Mouse (Mus musculus): ENCODE data around the gene Gm13212. TPM values are rescaled to one million over a fixed set of nuclear protein-coding genes. Genes with fewer than 3 reads are reported as not detected.
"Not testable (repeated sequence)": the region's sequence is repeated elsewhere in the genome, so short reads cannot be mapped to it uniquely, and the experiment has no call there.

Gm13212 gene
- 7.6 and 11.8 TPM in 2 replicates for total RNA-seq (2017)

DNA sequence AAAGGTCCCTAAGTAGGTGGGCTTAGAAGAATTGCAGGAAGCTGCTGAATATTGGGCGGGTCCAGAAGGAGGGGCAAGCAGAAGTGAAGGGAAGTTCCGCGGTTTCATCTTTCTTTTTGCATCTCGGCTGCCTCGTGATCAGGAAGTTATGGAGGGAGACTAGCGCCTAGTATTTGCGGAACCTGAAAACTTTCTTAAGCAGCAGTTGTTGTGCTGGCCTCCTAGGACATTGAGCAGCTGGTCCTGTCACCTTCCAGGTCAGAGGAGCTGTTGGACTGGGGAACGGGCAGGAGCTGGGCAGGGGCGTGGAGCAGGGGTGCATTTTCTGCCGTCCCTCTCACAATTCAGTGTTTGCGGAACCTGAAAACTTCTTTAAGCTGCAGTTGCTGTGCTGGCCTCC is at the start of gene Gm13212:
Gene Gm13212 (plus strand): TSS at position 89 of the 400 bp plus-strand sequence.
- peak; percentile 71 for ATAC-seq (ENCODE audit: extremely low read depth, insufficient number of reproducible peaks, low FRiP score, poor library complexity, severe bottlenecking)

DNA sequence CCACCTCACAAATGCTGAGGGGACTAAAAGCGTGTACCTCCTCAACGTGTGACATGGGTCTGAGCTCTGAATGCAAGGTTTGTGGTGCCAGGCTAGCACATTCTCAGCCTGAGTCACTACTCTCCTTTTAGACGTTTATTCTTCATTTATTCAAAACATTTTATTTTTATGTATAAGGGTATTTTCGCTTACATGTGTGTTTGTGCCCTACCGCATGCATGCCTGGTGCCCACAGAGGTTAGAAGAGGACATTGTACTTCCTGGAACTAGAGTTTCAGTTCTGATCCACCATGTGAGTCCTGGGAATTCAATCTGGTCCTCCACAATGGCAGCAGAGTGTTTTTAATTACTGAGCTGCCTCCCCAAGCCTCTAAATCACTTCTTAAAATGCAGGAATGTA is 41.1 kb upstream of the Gm13212 start:
- not testable (repeated sequence) for ATAC-seq (ENCODE audit: extremely low read depth, insufficient number of reproducible peaks, low FRiP score, poor library complexity, severe bottlenecking)

DNA sequence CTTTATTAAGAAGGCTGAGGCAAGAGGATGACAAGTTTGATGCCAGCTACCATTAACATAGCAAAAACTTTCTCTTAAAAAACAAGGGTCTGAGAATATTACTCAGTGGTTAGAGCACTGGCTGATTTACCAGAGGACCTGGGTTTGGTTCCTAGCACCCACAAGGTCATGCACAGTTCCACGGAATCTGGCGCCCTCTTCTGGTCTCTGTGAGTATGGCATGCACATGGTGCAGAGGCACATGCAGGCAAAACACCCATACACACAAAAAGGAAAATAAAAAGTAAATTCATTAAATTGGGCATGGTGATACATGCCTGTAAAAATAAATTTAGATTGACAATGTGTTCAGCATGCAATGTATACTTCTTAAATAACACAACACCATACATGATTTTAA is 39.9 kb upstream of the Gm13212 start:
- ATAC-seq (ENCODE audit: extremely low read depth, insufficient number of reproducible peaks, low FRiP score, poor library complexity, severe bottlenecking), result not testable (repeated sequence)

DNA sequence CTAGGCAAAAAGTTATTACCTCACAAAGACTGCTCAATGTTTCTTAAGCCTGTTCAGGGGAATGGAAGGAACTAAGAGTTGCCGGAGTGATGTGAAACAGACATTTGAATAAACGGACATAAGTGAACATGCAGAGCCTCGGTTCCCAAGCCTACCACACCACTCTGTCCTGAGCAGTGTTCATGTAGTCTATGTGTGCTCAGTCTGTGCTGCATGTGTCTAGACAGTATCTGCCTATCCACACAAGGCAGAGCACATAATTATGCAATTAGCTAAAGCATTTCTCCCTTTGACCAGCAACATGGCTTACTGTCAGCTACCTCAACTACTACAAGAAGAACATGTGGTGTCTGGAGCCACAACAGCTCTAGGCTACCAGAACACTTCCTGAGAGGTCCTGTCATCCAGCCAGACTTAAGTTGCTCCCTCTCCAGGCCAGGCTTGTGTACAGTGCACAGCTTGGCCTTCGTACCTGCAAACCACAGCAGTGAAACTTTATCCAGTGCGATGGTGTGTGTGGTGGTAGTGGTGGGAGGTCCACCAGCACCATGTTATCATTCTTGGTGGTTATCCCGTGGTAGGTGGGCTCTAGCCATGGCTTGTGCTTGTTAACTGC is 39.1 kb upstream of the Gm13212 start:
- ATAC-seq (ENCODE audit: extremely low read depth, insufficient number of reproducible peaks, low FRiP score, poor library complexity, severe bottlenecking), result peak; percentile 51

- ATAC-seq (ENCODE audit: extremely low read depth, insufficient number of reproducible peaks, low FRiP score, poor library complexity, severe bottlenecking), result 0 out of 2 replicates have a peak, but pooled peaks have one; percentile 39
Observed at GRCm38 (mm10) chr4:145546477-145546876, 38.5 kb upstream of the Gm13212 start.

- no peak for ATAC-seq (ENCODE audit: extremely low read depth, insufficient number of reproducible peaks, low FRiP score, poor library complexity, severe bottlenecking)
Observed at GRCm38 (mm10) chr4:145556680-145557079, 28.3 kb upstream of the Gm13212 start.

GRCm38 (mm10) chr4:145559505-145560099 is 25.4 kb upstream of the Gm13212 start:
- ATAC-seq (ENCODE audit: extremely low read depth, insufficient number of reproducible peaks, low FRiP score, poor library complexity, severe bottlenecking), result peak; percentile 28; the same call in 1 of the 2 replicates

DNA sequence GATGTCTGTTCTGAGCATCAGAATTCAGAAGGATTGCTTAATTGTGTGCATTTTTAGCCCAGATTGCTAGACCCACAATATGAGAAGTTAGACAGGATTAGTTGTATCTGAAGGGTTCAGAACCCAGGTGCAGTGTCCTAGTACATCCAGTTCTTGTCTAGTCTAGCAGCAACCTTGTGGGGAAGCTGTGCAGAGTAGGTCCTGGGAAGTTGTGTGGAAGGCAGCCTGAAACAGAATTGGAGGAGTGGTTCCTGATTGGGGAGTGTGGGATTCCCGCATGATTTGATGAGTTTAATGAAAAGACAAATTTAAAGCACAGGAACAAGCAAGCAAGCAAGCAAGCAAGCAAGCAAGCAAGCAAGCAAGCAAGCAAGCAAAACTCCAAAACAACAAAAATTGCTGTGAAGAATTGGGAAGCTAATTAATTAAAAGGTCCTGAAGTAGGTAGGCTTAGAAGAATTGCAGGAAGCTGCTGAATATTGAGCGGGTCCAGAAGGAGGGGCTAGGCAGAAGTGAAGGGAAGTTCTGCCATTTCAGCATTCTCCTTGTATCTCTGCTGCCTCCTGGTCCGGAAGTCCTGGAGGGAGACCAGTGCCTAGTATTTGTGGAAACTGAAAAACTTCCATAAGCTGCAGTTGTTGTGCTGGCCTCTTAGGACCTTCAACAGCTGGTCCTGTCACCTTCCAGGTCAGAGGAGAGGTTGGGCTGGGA is 20.7 kb upstream of the Gm13212 start:
- no peak for ATAC-seq (ENCODE audit: extremely low read depth, insufficient number of reproducible peaks, low FRiP score, poor library complexity, severe bottlenecking)

- not testable (repeated sequence) for ATAC-seq (ENCODE audit: extremely low read depth, insufficient number of reproducible peaks, low FRiP score, poor library complexity, severe bottlenecking)
Observed at GRCm38 (mm10) chr4:145570461-145570860, 14.5 kb upstream of the Gm13212 start.

GRCm38 (mm10) chr4:145576623-145577022 is 8.3 kb upstream of the Gm13212 start:
- ATAC-seq (ENCODE audit: extremely low read depth, insufficient number of reproducible peaks, low FRiP score, poor library complexity, severe bottlenecking), result not testable (repeated sequence)

DNA sequence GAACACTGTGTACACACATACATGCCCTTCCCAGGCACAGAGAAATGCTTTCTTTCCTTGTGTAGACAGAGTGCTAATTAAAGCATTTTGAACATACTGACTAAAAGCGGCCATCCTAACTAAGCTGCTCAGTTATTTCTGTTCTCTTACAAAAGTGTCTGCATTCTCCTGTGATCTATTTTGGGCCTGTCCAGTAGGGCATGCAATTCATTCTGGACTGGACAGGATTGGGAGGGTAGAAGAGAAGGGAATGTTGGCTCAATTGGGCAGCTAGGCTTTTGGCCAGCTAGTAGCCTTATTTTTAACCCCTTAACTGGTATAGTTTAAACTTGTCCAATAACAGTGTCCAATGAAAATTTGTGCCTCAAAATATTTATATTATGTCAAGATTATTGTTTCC is 4.6 kb upstream of the Gm13212 start:
- not testable (repeated sequence) for ATAC-seq (ENCODE audit: extremely low read depth, insufficient number of reproducible peaks, low FRiP score, poor library complexity, severe bottlenecking)

DNA sequence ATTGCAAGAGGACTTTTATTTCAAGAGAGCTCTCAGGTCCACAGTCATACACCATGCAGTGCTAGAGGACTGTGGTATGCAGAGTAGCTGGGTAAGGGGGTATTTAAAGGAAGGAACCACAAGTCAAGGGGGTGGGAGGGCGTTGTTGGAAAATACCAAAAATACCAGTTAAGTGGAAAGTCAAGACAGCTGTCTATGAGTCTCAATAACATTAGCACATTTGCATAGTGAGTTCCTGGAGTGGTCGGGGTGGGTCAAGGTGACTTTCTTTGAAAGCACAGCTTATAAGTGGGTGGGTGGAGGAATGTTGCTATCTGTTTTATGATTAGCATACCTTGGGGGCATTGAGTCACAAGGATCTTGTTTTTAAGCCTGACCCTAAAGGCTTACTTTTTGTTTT is 1.1 kb downstream of the Gm13212 start:
- ATAC-seq (ENCODE audit: extremely low read depth, insufficient number of reproducible peaks, low FRiP score, poor library complexity, severe bottlenecking), result not testable (repeated sequence)

GRCm38 (mm10) chr4:145594183-145594582 is 9.2 kb downstream of the Gm13212 start:
- ATAC-seq (ENCODE audit: extremely low read depth, insufficient number of reproducible peaks, low FRiP score, poor library complexity, severe bottlenecking), result not testable (repeated sequence)

GRCm38 (mm10) chr4:145594798-145595197 is 9.8 kb downstream of the Gm13212 start:
- not testable (repeated sequence) for ATAC-seq (ENCODE audit: extremely low read depth, insufficient number of reproducible peaks, low FRiP score, poor library complexity, severe bottlenecking)

GRCm38 (mm10) chr4:145640416-145641185 is 55.6 kb downstream of the Gm13212 start:
- not testable (repeated sequence) for ATAC-seq (ENCODE audit: extremely low read depth, insufficient number of reproducible peaks, low FRiP score, poor library complexity, severe bottlenecking)

GRCm38 (mm10) chr4:145670385-145670784 is 85.4 kb downstream of the Gm13212 start, which contains the start of gene Zfp980:
Gene Zfp980, plus strand, starts transcription at chr4:145670685.
- not testable (repeated sequence) for ATAC-seq (ENCODE audit: extremely low read depth, insufficient number of reproducible peaks, low FRiP score, poor library complexity, severe bottlenecking)

GRCm38 (mm10) chr4:145674286-145674780 is 89.4 kb downstream of the Gm13212 start:
- not testable (repeated sequence) for ATAC-seq (ENCODE audit: extremely low read depth, insufficient number of reproducible peaks, low FRiP score, poor library complexity, severe bottlenecking)
